Mouse (Mus musculus) G1E (cell line): ENCODE results near the gene Fut2. TPM values are rescaled to one million over a fixed set of nuclear protein-coding genes. Genes with fewer than 3 reads are reported as not detected.

ENCODE experiments used
- ATAC-seq: 2 replicates; pipeline ENCODE4 v1.8.0; 2016; ENCODE audit warnings: mild to moderate bottlenecking; ENCODE audit not compliant: insufficient number of reproducible peaks, poor library complexity, low FRiP score, severe bottlenecking; ENCODE audit errors: extremely low read depth
- DNase-seq: peaks from one replicate; pipeline ENCODE4 v3.0.0; 2012; ENCODE audit warnings: low spot score
- H3K27me3 ChIP-seq: 2 replicates; pipeline ENCODE4 v1.6.1; 2012; ENCODE audit warnings: mild to moderate bottlenecking, low read length, inconsistent platforms; ENCODE audit not compliant: insufficient read depth
- H3K36me3 ChIP-seq: replicated peaks from 2 replicates; pipeline ENCODE3; 2012; ENCODE audit warnings: mild to moderate bottlenecking, inconsistent platforms
- H3K4me1 ChIP-seq: 2 replicates; pipeline ENCODE4 v1.6.1; 2012; ENCODE audit warnings: low read depth, low read length, inconsistent platforms, mixed read lengths; ENCODE audit not compliant: insufficient read depth
- H3K4me3 ChIP-seq: 2 replicates; pipeline ENCODE4 v1.5.1; 2012; ENCODE audit warnings: low read depth, mild to moderate bottlenecking, inconsistent platforms, low read length, moderate library complexity, mixed read lengths
- H3K9me3 ChIP-seq: replicated peaks from 2 replicates; pipeline ENCODE4 v1.6.1; 2012; ENCODE audit warnings: inconsistent platforms
- CTCF ChIP-seq: IDR thresholded peaks from 2 replicates; pipeline ENCODE4 v1.5.1; 2012; ENCODE audit warnings: low read depth, low read length, inconsistent platforms, mixed read lengths
- GATA1 ChIP-seq: IDR thresholded peaks from 2 replicates; pipeline ENCODE4 v1.6.1; 2012; ENCODE audit warnings: borderline replicate concordance, low read length, inconsistent platforms, mixed read lengths
- GATA2 ChIP-seq: IDR thresholded peaks from 2 replicates; pipeline ENCODE4 v1.6.1; 2012; ENCODE audit warnings: low read depth, low read length, inconsistent platforms, borderline replicate concordance
- POLR2AphosphoS5 ChIP-seq: IDR thresholded peaks from 2 replicates; pipeline ENCODE4 v1.6.1; 2012; ENCODE audit warnings: low read depth, low read length, inconsistent platforms; ENCODE audit not compliant: insufficient replicate concordance
- TAL1 ChIP-seq: conservative IDR thresholded peaks from 2 replicates; pipeline ENCODE4 v1.6.1; 2012; ENCODE audit warnings: low read depth, low read length, inconsistent platforms, mixed read lengths
- polyA plus RNA-seq: library from polyadenylated mRNA; stranded (reverse); fragments of >175 nt; gene quantifications from 2 replicates; pipeline ENCODE4 v1.2.3, GENCODE M21; 2012
- total RNA-seq, 2 experiments: library from RNA; stranded (forward) in 1 of 2; stranded (reverse) in 1 of 2; fragments of 200-1000 nt in 1 of 2; fragments of >200 nt in 1 of 2; fragmentation: Nextera tagmentation in 1 of 2; gene quantifications; 2 replicates each; pipeline ENCODE4 v1.2.3; 2014 to 2017

Gene Fut2
- not detected in 2 replicates for total RNA-seq (2014; fragmentation: Nextera tagmentation)
- total RNA-seq (2017) = 0.38 TPM in 1 of 2 replicates, not detected in the other
- polyA plus RNA-seq = not detected in 2 replicates

DNA sequence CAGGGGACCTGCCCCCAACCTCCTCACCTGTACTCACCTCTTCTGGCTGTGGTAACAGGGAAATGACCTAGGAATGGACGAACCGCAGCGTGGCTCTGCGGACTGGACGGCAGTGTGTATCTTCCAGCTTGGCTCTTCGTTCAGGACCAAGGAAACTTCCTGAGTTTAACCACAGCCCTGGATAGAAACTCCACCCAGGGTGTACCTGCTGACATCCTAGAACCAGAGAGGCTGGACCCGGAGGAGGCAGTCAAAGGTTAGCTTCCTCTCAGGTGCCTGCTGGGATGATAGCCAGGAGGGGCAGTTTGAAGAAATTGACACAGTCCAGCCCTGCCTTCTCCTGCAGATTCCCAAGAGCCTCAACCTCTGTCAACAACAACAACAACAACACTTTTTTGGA is at the start of gene Fut2:
Gene Fut2, minus strand, starts transcription at position 234 of the 400 bp plus-strand sequence.
- H3K9me3 ChIP-seq = 0 out of 2 replicates have a peak, but pooled peaks cover 3% of the 10 kb centered on the region
- peaks cover 34% of the 10 kb centered on the region for H3K27me3 ChIP-seq
- H3K4me3 ChIP-seq = no peak within 1 kb of the TSS
- no peak for ATAC-seq
- TF ChIP-seq GATA2 = no peak
- no peak for TF ChIP-seq POLR2AphosphoS5
- TF ChIP-seq CTCF = no peak
- TF ChIP-seq TAL1 = no peak
- no peak for TF ChIP-seq GATA1
- no peak for DNase-seq
- H3K4me1 ChIP-seq = no peaks in the 10 kb centered on the region
- H3K36me3 ChIP-seq = no peaks in the 10 kb centered on the region

DNA sequence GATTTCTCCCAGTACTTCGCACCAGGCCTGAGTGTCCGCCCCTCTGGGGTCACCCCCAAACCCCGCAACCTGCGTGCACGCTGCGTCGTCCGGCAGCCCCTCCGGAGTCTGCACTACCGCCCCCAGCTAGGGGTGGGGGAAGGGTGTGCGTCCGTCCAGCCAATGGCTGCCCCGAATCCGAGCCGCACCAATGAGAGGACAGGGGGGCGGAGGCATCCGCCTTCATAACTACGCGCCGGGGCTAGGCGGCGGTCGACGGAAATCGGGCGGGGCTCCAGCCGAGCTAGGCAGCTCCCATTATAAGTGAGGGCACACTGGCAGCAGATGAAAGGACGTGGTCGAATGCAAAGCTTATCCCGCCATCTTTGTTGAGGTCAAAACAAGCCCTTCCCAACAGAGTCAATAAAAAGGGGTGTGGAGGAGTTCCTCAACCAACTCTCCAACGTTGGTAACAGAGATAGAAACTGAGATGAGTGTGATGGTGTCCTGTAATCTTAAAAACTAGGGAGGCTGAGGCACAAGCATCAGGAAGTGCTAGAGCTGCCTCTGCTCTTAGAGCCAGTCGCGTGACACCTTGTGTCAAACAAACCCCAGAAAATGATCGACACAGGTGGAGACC is 49.0 kb upstream of the Fut2 start, which contains the start of gene Rpl18:
Gene Rpl18, plus strand, starts transcription at position 368 of the 619 bp plus-strand sequence.
- ATAC-seq (peak; percentile 79), DNase-seq (peak; percentile 98)
- Histone ChIP-seq H3K4me1 (peaks cover 62% of the 10 kb centered on the region), H3K36me3 (peaks cover 76% of the 10 kb centered on the region), H3K9me3 (no peaks in the 10 kb centered on the region), H3K4me3 (peak within 1 kb of the TSS; percentile 77), H3K27me3 (no peaks in the 10 kb centered on the region)
- TF ChIP-seq CTCF = no peak
- no peak for TF ChIP-seq POLR2AphosphoS5
- TF ChIP-seq GATA2 = no peak
- TF ChIP-seq TAL1 = no peak
- TF ChIP-seq GATA1 = no peak

DNA sequence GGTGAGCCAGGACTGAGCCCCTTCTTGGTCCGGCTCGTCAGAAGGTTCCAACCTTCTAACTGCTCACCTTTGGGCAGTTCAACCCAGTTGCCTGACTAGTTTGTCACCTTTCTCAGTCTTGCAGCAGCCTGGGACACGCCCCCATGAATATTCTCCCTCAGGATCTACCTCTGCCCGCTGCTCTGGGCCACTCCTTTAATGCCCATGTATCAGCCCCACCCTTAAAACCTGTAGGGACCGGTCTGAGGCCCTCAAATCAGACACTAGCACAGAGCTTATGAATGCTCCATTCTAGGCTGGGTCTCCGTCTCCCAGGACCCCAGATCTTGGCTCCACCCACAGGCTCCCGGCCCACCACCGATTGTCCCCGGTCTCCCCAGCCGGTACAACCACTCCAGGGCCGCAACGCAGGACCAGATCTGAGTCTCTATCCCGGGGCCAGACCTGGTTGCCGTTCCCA is 48.5 kb upstream of the Fut2 start:
- TF ChIP-seq TAL1 = no peak
- no peak for TF ChIP-seq POLR2AphosphoS5
- no peak for TF ChIP-seq GATA2
- no peak for TF ChIP-seq GATA1
- TF ChIP-seq CTCF = no peak
- Histone ChIP-seq H3K9me3 (no peaks in the 10 kb centered on the region), H3K4me3 (peak overlapping the region; percentile 77), H3K27me3 (no peaks in the 10 kb centered on the region), H3K36me3 (peaks cover 76% of the 10 kb centered on the region), H3K4me1 (peaks cover 61% of the 10 kb centered on the region)
- no peak for ATAC-seq
- DNase-seq = no peak

DNA sequence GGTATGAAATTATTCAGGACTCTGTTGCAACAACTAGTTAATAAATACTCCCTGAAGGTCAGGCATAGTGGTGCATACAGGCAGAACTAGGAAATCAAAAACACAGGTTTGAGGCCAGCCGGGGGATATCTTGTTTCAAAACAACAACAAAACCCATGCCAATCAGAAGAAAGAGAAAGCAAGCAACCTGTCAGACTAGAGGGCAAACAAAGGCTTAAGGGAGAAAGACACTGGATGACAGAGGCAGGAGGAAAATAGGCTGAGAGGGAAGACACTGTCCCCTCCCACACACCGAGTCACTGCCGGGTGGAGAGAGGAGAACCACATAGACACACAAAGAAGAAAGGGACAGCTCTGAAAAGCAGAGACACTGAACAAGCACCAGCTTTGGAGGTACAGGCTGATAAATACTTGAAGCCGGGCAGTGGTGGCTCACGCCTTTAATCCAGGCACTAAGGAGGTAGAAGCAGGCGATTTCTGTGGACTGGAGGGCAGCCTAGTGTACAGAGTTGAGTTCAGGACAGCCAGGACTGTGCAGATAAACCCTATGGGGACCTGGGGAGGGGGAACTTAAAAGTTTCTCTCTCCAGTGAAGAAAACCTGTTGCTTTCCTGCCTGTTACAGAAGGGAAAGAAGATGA is 47.8 kb upstream of the Fut2 start:
- peaks cover 60% of the 10 kb centered on the region for H3K4me1 ChIP-seq
- TF ChIP-seq CTCF (no peak), POLR2AphosphoS5 (no peak), TAL1 (no peak), GATA2 (no peak), GATA1 (no peak)
- no peaks in the 10 kb centered on the region for H3K27me3 ChIP-seq
- peak overlapping the region; percentile 77 for H3K4me3 ChIP-seq
- H3K9me3 ChIP-seq = no peaks in the 10 kb centered on the region
- no peak for DNase-seq
- peaks cover 76% of the 10 kb centered on the region for H3K36me3 ChIP-seq
- ATAC-seq = no peak

DNA sequence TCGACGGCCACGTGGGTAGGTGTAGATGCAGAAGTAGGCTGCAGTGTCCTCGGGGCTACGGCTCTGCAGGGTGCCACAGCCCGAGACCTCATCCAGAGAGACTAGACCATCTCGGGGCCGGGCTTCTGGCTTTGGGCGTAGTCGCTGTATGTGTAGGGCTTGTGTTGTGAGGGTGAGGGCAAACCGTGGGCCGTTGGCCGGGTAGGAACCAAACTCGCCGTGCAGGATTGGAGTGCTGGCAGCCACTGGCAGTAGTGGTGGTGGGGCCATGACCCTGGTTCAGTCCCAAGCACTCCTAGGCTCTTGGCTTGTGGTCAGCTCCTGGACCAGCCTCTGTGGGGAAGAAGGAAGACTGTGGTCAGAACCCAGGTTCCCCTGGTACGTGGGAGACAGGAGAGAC is 47.2 kb upstream of the Fut2 start:
- no peaks in the 10 kb centered on the region for H3K27me3 ChIP-seq
- no peak for TF ChIP-seq CTCF
- TF ChIP-seq GATA1 = no peak
- TF ChIP-seq POLR2AphosphoS5 = no peak
- no peak for TF ChIP-seq TAL1
- TF ChIP-seq GATA2 = no peak
- peaks cover 78% of the 10 kb centered on the region for H3K36me3 ChIP-seq
- H3K4me3 ChIP-seq = no peak overlapping the region
- no peak for DNase-seq
- no peak for ATAC-seq
- H3K4me1 ChIP-seq = peaks cover 66% of the 10 kb centered on the region
- no peaks in the 10 kb centered on the region for H3K9me3 ChIP-seq
